Mouse (Mus musculus) urinary bladder, postnatal 4 days (tissue): ENCODE measurements around the gene Mrpl38.
"Not testable (repeated sequence)": the region's sequence is repeated elsewhere in the genome, so short reads cannot be mapped to it uniquely, and the experiment has no call there.

ENCODE experiments used
- DNase-seq, 2 experiments: peaks; one replicate each; pipeline ENCODE4 v3.0.0; 2021 to 2022; ENCODE audit warnings: low spot score in 2 of 2

Gene Mrpl38

GRCm38 (mm10) chr11:116145481-116146293 is 7.0 kb upstream of the Mrpl38 start:
- no peak for DNase-seq

- DNase-seq, result no peak
Measured at GRCm38 (mm10) chr11:116143468-116143867, 4.8 kb upstream of the Mrpl38 start.

GRCm38 (mm10) chr11:116142211-116142991 is 3.7 kb upstream of the Mrpl38 start:
- no peak for DNase-seq

GRCm38 (mm10) chr11:116138096-116138467 is 586 bp downstream of the Mrpl38 start:
- no peak for DNase-seq

GRCm38 (mm10) chr11:116134171-116134570 is 4.5 kb downstream of the Mrpl38 start:
- no peak for DNase-seq

GRCm38 (mm10) chr11:116133497-116133896 is 5.2 kb downstream of the Mrpl38 start:
- no peak for DNase-seq

GRCm38 (mm10) chr11:116132366-116133333 is 6.0 kb downstream of the Mrpl38 start:
- DNase-seq, result no peak

- DNase-seq, result no peak
Measured at GRCm38 (mm10) chr11:116131349-116132170, 7.1 kb downstream of the Mrpl38 start.

GRCm38 (mm10) chr11:116130488-116131205 is 8.0 kb downstream of the Mrpl38 start, which contains the start of gene Trim65:
Gene Trim65, minus strand, starts transcription at chr11:116131128.
- DNase-seq, result peak; percentile 82 to 89

GRCm38 (mm10) chr11:116129993-116130487 is 8.6 kb downstream of the Mrpl38 start:
- no peak for DNase-seq

GRCm38 (mm10) chr11:116129091-116129790 is 9.4 kb downstream of the Mrpl38 start:
- DNase-seq, result no peak

GRCm38 (mm10) chr11:116127986-116128385 is 10.7 kb downstream of the Mrpl38 start:
- peak in 1 of 2 experiments; percentile 53 for DNase-seq

- DNase-seq, result peak; percentile 91
Measured at GRCm38 (mm10) chr11:116127156-116127980, 11.3 kb downstream of the Mrpl38 start, which contains the start of gene Trim47. Gene Trim47, minus strand, starts transcription at chr11:116127210.

- DNase-seq, result no peak
Measured at GRCm38 (mm10) chr11:116126261-116126660, 12.4 kb downstream of the Mrpl38 start.

GRCm38 (mm10) chr11:116121731-116122245 is 16.9 kb downstream of the Mrpl38 start:
- not testable (repeated sequence) for DNase-seq

GRCm38 (mm10) chr11:116117819-116118218 is 20.8 kb downstream of the Mrpl38 start:
- no peak for DNase-seq

- DNase-seq, result no peak
Measured at GRCm38 (mm10) chr11:116117241-116117640, 21.4 kb downstream of the Mrpl38 start.

GRCm38 (mm10) chr11:116111611-116112203 is 27.0 kb downstream of the Mrpl38 start:
- DNase-seq, result no peak
